Mouse (Mus musculus) T-helper 1 cell (primary cell): ENCODE measurements around the gene Pacsin2.

Source experiments
- in situ Hi-C: fragments of 300-600 bp; cut with MboI, MseI; formaldehyde crosslinking; loops from one replicate; pipeline ENCODE4 v1.15.1; 2025; ENCODE audit warnings: high pct_unique_total_duplicates

Gene Pacsin2

DNA sequence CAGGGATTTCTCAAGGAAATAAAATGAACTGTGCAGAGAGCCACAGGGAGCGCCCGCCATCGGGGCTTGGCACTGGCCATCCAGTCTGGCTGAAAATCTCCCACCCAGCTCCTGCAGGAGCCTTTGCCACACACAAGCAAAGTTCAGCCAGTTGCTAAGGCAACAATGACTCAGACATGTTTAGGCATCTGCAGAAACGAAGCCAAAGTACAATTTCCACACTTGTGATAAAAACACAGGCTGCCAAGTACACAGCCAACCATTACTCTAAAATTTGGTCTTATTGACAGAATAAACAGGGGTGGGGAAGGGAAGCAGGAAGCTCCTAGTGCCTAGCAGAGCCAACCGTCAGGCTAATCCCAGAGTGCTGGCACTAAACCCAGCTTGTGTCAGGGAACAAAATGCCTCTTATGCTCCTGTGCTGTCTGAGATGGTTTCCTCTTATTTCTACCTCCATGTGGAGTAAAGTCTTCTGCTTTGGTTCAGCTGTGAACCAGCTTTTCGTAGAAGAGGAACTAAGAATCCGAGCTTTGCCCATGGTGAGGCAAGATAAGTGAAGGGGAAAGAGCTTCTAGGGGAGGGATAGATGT, 12.7 kb downstream of the Pacsin2 start:
- in situ Hi-C loops, result no loop called here

DNA sequence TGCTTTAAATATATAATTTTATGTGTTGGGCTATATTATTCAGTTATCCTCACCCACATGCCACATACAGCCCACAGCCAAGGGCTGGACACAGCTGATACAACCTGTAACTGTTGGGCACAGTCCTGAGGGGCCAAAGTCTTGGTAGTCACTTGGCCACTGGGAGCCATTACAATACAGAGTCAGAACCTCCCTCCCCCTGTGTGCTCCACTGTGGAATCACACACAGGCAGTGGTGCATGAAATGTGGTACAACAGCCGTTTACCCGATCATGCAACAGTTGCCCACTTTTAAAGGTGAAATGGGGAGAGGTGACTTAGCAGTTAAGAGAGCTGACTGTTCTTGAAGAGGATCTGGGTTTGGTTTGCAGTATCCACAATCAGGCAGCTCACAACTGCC, 14.4 kb downstream of the Pacsin2 start:
- in situ Hi-C loops, result no loop called here

DNA sequence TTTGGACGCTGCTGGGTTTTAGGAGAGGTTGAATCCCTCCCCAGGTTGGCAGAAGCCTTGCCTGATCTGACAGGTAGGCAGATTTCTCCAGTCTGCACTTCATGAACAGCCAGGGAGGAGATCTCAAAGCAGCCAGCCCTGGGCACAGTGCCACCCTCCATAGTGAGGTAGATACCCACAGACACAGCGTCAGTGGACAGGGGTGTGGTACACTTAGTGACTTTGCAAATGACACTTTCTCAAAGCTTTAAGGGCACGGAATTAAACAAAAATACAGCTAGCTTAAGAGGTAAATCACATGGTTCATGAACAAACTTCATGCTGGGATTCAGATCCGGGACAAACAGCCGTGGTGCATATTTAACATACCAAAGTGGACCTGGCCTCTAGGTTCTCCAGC, 15.8 kb downstream of the Pacsin2 start:
- in situ Hi-C loops, result no loop called here

DNA sequence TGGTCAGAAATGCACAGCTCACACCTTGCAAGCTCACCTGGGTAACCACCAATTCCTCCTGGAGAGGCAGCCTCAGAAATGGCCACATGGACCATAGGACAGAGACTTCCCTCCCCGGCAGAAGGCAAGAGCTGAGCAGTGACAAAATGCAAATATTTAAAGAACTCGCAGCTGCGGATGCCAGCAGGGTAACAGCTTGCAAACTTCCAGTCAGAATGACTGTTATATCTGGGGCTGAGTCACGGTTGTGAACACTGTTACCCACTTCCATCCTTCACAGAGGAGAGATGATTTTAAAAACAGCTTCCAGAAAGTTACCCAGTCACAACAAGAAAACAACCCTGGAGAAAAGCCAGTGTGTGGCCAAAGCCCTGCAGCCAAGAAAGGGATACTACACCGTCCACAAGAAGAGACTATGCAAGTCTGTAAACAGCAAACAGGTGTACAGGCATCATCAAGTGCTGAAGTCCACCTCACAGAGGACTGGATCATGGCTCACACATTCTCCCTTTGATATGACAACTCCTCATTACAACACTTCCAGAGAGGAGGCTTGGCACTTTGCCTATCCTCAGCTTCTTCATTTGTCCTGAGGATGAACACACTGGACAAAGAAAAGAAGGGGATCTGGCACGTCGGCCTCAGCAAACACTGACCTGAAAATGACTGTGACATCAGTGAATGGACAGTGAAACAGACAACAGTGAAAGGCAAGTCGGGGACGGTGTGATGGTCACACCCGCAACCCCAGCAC, 16.4 kb downstream of the Pacsin2 start:
- in situ Hi-C loops, result no loop called here

GRCm38 (mm10) chr15:83445908-83446307, 18.5 kb downstream of the Pacsin2 start:
- in situ Hi-C loops, result no loop called here

GRCm38 (mm10) chr15:83445383-83445782, 19.0 kb downstream of the Pacsin2 start:
- in situ Hi-C loops, result no loop called here

- in situ Hi-C loops, result no loop called here
These were observed 20.0 kb downstream of the Pacsin2 start for GRCm38 (mm10) chr15:83444425-83444824.

GRCm38 (mm10) chr15:83442495-83443037, 21.8 kb downstream of the Pacsin2 start:
- in situ Hi-C loops, result no loop called here

GRCm38 (mm10) chr15:83440726-83441125, 23.7 kb downstream of the Pacsin2 start:
- in situ Hi-C loops, result no loop called here

DNA sequence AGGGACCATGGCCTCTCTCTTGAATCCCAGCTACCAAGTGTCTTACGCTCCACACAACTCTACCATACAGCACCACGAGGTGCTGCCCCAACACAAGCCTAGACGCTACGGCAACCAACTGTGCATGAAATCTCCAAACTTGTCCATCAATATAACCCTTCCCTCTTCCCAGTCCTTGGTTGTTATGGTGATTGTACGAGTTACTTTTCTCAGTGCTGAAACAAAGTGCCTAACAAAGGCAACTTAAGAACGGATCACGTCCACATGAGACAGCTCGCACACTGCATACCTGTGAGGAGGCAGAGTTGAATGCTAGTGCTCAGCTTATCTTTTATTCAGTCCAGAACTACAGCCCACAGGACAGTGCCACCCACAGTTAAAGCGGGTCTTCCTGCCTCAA, 27.9 kb downstream of the Pacsin2 start:
- in situ Hi-C loops, result no loop called here

DNA sequence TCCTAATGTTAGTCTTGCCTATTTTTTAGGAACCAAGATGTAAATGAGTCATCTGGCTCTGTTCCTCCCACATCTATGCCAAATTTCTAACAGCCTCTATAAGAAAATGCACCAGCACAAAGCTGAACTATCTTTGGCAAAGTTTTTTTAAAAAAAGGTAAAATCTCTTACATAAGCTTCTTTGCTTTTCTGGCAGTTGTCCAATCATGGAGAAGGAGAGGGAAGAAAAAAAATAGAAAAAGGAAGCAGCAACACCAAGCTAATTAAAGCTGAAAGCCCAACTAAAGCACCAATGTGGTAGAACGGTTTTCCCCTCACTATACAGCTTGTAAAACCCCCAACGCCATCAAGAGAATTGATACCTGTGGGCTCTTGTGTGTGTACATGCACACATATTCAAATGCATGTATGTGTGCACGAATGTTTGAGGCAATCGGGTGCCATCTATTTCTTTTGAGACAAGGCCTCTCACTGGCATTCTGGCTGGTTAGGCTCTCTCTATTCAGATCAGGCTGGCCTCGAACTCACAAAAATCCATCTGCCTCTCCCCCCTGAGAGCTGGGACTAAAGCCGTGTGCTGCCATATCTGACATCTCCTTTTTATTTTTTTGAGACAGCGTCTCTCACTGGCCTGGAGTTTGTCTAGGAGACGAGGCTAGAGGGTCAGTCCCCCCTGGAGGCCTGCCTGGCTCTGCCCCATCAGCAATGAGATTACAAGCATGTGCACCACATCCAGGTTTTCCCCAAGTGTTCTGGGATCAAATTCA, 28.9 kb downstream of the Pacsin2 start:
- in situ Hi-C loops, result no loop called here

DNA sequence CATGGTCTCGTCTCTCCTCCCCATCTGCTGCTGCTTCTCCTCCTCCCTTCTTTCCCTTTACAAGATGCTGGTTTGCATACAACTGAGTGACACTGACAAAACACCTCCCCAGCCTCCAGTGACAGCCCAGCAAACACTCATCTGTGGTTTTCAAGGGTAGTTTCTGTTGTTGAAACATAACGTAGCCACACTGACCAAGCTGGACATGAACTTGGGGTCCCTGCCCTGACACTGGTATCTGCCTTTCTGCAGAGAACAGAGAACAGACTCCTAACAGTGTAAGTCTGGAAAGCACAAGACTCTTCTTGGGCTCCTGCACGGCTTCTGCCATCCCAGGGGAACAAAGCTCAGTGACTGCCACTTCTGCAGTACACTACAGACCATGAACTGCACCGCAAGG, 29.7 kb downstream of the Pacsin2 start:
- in situ Hi-C loops, result no loop called here

- in situ Hi-C loops, result no loop called here
These were observed 31.1 kb downstream of the Pacsin2 start for GRCm38 (mm10) chr15:83433344-83433743.

DNA sequence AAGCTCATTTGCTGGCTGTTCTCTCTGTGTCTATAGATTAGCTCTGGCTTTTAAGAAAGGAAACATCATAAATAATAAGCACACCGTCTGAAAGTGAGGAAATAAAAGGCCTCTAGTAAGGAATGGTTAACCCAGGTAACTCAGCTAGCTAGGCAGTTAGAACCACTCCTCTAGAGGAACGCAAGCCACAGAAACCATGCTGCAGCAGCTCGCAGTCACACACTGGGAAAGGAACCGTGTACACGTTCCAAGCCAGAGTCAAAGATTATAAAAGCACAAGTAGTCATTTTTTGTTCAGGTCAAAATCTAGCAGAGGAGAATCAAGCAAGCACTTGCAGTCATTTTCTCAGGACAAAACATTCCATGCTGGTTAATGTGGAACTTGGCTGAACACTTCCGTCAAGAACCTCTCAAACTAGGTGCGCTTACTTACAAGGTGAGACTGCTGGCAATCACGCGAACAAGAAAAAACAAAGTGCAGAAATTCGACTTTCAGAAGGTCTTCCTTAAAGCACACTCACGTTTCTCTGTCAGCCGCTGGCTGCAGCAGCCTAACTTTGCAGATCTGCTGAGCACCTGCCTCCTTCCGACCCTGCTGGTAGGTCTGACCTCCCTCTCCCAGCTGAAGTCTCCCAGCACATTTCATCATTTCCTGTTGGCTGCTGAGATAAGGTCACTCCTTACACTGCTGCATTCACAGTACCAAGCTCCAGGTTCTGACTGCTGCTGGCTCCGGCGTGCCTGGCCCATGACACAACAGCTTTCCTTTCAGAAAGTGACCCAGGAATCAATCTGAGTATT, 32.0 kb downstream of the Pacsin2 start:
- in situ Hi-C loops, result no loop called here

DNA sequence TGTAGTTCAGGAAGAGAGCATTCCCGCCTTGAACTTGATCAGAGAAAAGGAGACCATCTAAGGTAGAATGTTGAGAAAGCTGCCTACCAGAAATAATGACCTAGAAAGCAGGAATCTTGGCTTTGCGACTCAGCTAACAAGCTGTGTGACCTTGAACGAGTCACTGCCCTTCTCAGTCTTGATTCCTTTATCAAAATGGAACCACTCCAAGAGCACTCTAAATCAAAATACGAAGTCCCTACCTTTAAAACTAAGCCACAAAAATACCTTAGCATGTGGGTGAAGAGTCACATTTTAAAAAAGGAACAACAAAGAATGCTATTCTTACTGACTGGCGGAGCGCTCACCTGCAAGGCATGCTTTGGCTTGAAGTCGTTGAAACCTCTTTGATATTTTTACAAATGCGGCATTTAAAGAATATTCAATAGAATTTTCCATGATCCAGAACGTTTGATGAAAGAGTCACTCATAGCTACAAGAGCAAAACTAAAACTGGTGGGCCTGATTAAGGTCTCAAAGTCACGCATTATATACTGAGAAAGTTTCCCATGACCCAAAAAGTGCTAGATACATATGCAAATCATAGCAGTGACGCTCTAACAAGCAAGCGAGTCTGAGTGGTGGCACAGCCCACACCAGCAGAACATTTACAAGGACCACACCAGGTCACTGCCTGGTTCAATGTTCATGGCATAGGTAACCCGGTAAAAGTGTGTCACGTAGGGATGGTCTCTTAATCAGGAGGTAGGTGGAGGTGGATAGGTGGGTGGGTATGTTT, 33.2 kb downstream of the Pacsin2 start:
- in situ Hi-C loops, result no loop called here

DNA sequence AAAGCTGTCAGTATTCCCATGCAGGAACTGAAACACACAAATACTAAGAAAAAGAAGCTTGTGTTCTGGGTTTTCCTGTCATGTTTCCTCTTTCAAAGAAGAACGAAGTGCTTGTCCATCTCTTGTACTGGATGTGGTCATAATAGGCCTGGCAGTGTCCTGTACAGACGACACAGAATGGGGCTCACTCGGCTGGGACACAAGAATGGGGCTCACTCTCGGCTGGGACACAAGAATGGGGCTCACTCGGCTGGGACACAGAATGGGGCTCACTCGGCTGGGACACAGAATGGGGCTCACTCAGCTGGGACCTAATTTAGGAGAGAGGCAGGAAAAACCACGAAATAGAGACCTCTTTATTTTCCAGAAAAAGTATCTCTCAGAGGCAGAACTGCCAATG, 34.0 kb downstream of the Pacsin2 start:
- in situ Hi-C loops, result no loop called here

GRCm38 (mm10) chr15:83428586-83428985, 35.8 kb downstream of the Pacsin2 start:
- in situ Hi-C loops, result no loop called here

DNA sequence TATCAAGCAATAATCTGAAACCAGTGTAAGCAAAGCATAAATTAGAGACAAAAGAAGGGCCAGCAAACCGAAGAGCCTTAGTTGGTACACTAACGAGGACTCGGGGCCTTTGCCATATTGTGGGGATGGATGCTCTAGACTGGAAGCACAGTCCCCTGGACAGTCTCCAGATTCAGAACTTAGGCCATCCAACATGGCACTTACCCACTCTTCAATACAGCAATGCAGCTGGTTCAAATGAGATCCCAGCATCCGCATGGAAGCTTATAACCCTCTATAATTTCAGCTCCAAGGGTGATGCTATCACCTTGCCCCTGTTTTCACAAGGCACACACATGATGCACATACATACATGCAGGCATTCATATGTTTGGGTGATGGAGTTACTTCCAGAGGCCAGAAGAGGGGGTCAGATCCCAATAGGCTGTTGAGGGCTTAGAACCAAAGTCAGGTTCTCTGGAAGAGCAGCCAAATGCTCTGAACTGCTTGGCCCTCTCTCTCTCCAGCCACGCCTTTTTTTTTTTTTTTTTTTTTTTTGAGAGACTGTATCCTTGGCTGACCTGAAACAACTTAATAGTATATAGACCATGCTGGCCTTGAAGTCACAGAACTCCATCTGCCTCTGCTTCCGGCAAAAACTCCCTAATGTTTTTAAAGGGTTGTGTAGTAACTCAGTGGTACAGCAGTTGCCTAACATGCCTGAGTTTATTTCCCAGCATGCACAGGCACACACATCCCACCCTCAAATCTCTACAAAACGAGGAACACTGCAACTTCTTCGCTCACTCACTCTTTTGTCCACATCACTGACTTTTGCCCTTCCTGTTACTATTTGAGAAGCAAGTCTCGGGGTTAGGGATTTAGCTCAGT, 36.9 kb downstream of the Pacsin2 start:
- in situ Hi-C loops, result no loop called here

DNA sequence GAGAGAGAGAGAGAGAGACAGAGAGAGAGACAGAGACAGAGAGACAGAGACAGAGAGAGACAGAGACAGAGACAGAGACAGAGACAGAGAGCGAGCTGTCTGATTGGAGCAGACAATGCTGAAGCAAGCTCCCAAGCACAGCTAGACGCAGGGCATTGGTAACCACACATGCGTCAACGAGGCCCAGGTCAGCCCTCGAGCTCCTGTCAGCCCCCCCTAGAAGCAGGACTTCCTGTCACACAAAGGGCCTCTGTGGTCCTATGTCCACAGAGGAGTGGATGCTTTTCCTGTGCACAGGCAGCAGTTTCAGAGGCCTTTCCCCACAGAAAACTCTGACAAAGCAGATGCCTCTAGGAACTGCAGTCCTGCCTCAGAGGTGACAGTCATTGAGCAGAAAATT, 38.6 kb downstream of the Pacsin2 start:
- in situ Hi-C loops, result no loop called here

DNA sequence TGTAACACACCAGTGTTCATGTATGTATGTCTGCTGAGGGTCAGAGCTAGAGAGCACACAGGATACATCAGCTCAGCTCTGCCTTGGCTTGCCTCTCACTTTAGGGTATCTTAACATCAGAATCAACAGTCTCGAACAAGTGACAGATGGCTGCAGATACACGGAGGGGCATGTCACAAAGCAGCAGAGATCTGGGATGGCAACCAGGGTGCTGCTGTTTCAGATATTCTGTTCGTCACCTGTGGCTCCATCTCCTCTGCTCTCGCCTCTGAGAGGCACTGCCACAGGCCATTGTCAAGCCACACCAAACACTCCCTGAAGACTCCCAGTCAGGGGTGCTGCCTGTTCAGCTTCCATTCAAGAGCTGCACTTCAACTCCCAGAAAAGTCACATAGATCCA, 39.1 kb downstream of the Pacsin2 start:
- in situ Hi-C loops, result no loop called here
